In the genomic region with DNA sequence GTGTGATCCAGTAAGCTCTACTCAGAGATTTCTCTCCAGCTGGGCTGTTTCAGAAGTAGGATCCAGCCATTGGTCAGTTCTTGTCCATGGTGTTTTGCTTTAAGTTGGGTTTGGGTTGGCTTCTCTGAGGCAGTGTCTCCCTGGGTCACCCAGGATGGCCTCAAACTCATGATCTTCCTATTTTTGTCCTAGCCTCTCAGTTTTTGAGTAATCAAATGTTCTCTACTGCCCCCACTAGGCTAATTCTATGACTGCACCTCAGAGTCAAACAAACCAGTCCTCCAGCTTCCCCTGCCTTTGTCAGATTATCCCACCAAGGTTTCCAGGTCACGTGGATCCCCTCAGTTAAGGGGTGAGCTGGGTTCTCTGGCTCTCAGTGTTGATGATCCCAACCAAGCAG, we compare ENCODE assay signal across 8 mouse cellular contexts. TPM values are rescaled to one million over a fixed set of nuclear protein-coding genes. Genes with fewer than 3 reads are reported as not detected.
DNase-seq lines count a peak whose midpoint lies in the region; ATAC-seq and TF ChIP-seq lines count a peak whose summit lies in the region.

No protein-coding gene starts in this region.

- no peaks in the 10 kb centered on the region for H3K9me3 ChIP-seq in ES-E14 (ENCODE audit: control insufficient read depth, insufficient read depth, low read depth, low read length)
- H3K9me3 ChIP-seq in lung, postnatal 0 days (ENCODE audit: low read length), result no peaks in the 10 kb centered on the region

- H3K27me3 ChIP-seq in lung, postnatal 0 days (replicated peaks; ENCODE audit: insufficient read depth, low read length), result no peaks in the 10 kb centered on the region

- DNase-seq in adrenal gland, postnatal 10 days, result peak; percentile 71
- no peak for DNase-seq in adrenal gland, postnatal 25 days
- peak; percentile 32 to 68 for DNase-seq in layer of hippocampus, adult 2 months (ENCODE audit: low spot score in 2 of 2)
- DNase-seq in layer of hippocampus, adult 8-10 months (ENCODE audit: low spot score in 2 of 2), result no peak
- DNase-seq in ES-E14 (ENCODE audit: low read depth, low spot score), result peak; percentile 75
- peak; percentile 81 for DNase-seq in embryo, embryonic 10.5 days (ENCODE audit: low spot score)
- DNase-seq in lung, postnatal 0 days (ENCODE audit: low spot score), result peak; percentile 38
- DNase-seq in ovary, adult 18-20 months (ENCODE audit: low spot score), result no peak

- H3K27ac ChIP-seq in layer of hippocampus, adult 2 months, result no peak overlapping the region
- no peak overlapping the region for H3K27ac ChIP-seq in ES-E14 (ENCODE audit: insufficient read depth, low read depth, low read length, poor library complexity, severe bottlenecking)
- H3K27ac ChIP-seq in lung, postnatal 0 days (ENCODE audit: low read length), result no peak overlapping the region

- no peak overlapping the region for H3K4me2 ChIP-seq in lung, postnatal 0 days (replicated peaks; ENCODE audit: low read depth, low read length)

- WGBS in lung, postnatal 0 days, result 5% methylated on average over 1 of the region's 1 CpGs

- H3K4me1 ChIP-seq in ES-E14 (ENCODE audit: control insufficient read depth in 2 of 2, insufficient read depth in 2 of 2, low read length in 2 of 2, poor library complexity in 1 of 2), result peaks cover 0 to 6% of the 10 kb centered on the region in 2 experiments; a peak in 2 of 4 replicates
- H3K4me1 ChIP-seq in lung, postnatal 0 days (ENCODE audit: insufficient read depth, low read depth, low read length), result no peaks in the 10 kb centered on the region

- H3K9ac ChIP-seq in ES-E14 (ENCODE audit: insufficient read depth, low read depth, low read length, poor library complexity, severe bottlenecking), result no peak overlapping the region
- no peak overlapping the region for H3K9ac ChIP-seq in lung, postnatal 0 days (replicated peaks; ENCODE audit: low read depth)

- ATAC-seq in lung, postnatal 0 days, result no peak

- no peak for TF ChIP-seq EP300 in lung, postnatal 0 days (IDR thresholded peaks at IDR 0.05)

- no peak overlapping the region for H3K4me3 ChIP-seq in layer of hippocampus, adult 2 months
- H3K4me3 ChIP-seq in ES-E14 (ENCODE audit: insufficient read depth in 1 of 2, low read depth in 1 of 2, low read length in 2 of 2, poor library complexity in 1 of 2, severe bottlenecking in 1 of 2), result no peak overlapping the region
- H3K4me3 ChIP-seq in lung, postnatal 0 days (ENCODE audit: low read depth, low read length), result no peak overlapping the region

- no peaks in the 10 kb centered on the region for H3K36me3 ChIP-seq in ES-E14 (ENCODE audit: control insufficient read depth, insufficient read depth, low read length, poor library complexity, severe bottlenecking)
- no peaks in the 10 kb centered on the region for H3K36me3 ChIP-seq in lung, postnatal 0 days (ENCODE audit: insufficient read depth, low read length)

- peak; percentile 84 for TF ChIP-seq CTCF in layer of hippocampus, adult 2 months (conservative IDR thresholded peaks at IDR 0.05)
- peak; percentile 66 for TF ChIP-seq CTCF in lung, postnatal 0 days (IDR thresholded peaks at IDR 0.05)

- in situ Hi-C loops in ES-E14 (cut with MboI; ENCODE audit: low sequenced_read_pairs in 2 of 2, unreplicated experiment in 2 of 2), result no loop called here

TF ChIP-seq in ES-E14, 5 proteins besides CTCF, POLR2A, EP300 and RAD21:
- TF ChIP-seq MAFK (IDR thresholded peaks at IDR 0.05; ENCODE audit: insufficient read depth, low read depth, low read length) (no peak), CHD2 (IDR thresholded peaks at IDR 0.05; ENCODE audit: low read depth, low read length) (no peak), ZNF384 (IDR thresholded peaks at IDR 0.05; ENCODE audit: low read depth, low read length) (no peak), ZC3H11A (IDR thresholded peaks at IDR 0.05; ENCODE audit: borderline replicate concordance, low read depth, low read length) (peak; percentile 14; the same call in 1 of the 2 replicates), HCFC1 (IDR thresholded peaks at IDR 0.05; ENCODE audit: borderline replicate concordance, insufficient read depth, low read length) (no peak)

RNA-seq across cellular contexts. Expression of a gene that starts 13.8 kb away (rescaled TPM):
- 10 to 100 TPM; 20.7 to 28.0 TPM for total RNA-seq in adrenal gland, postnatal 10 days (2021)
- total RNA-seq in adrenal gland, postnatal 25 days (2021), result 34.3 and 35.4 TPM in 2 replicates
- 10 to 100 TPM; 22.8 to 23.4 TPM for total RNA-seq in layer of hippocampus, adult 2 months (2021)
- 10 to 100 TPM; 26.8 to 28.2 (median 27.0) TPM for total RNA-seq in layer of hippocampus, adult 8-10 months (2022)
- total RNA-seq in ES-E14 (2012; rRNA removed), result 33.1 and 40.3 TPM in 2 replicates
- 10.0 and 11.1 TPM in 2 replicates for polyA plus RNA-seq in lung, postnatal 0 days (2015; fragmentation: Nextera tagmentation; extraction: Ambion mirVana)

Comparison
In these comparisons a context has a peak if more than half of its experiments do, and no peak if none do; other contexts are left out.
1. DNase-seq: peak in adrenal gland, postnatal 10 days (single experiment), layer of hippocampus, adult 2 months (2 of 2), ES-E14 (single experiment), embryo, embryonic 10.5 days (single experiment) and lung, postnatal 0 days (single experiment); none in adrenal gland, postnatal 25 days (single experiment), layer of hippocampus, adult 8-10 months (0 of 2) and ovary, adult 18-20 months (single experiment).